Mouse (Mus musculus): ENCODE results near the gene Ostn.
"Not testable (repeated sequence)": the region's sequence is repeated elsewhere in the genome, so short reads cannot be mapped to it uniquely, and the experiment has no call there.

Ostn gene

GRCm38 (mm10) chr16:27307189-27307588 is at the start of gene Ostn:
Gene Ostn, plus strand, starts transcription at chr16:27307489.
- DNase-seq (ENCODE audit: low read depth, low spot score) = not testable (repeated sequence)

- DNase-seq (ENCODE audit: low read depth, low spot score) = no peak
Observed at GRCm38 (mm10) chr16:27268748-27269147, 38.5 kb upstream of the Ostn start.

GRCm38 (mm10) chr16:27287410-27287809 is 19.9 kb upstream of the Ostn start:
- DNase-seq (ENCODE audit: low read depth, low spot score) = no peak

DNA sequence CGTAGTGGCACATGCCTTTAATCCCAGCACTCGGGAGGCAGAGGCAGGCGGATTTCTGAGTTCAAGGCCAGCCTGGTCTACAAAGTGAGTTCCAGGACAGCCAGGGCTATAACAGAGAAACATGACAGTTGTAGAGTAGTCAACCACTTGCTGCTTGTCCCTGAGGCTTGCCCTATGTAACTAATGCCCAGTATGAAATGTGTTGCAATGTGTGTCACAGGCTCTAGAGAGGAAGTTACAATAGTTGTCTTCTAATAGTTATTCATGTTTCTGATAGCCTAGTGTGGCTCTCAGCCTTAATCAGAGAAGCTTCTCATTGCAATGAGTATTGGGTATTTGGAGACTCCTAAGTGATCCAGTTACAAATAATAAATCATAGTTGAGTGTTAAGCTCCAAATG is 10.8 kb upstream of the Ostn start:
- DNase-seq (ENCODE audit: low read depth, low spot score) = no peak

DNA sequence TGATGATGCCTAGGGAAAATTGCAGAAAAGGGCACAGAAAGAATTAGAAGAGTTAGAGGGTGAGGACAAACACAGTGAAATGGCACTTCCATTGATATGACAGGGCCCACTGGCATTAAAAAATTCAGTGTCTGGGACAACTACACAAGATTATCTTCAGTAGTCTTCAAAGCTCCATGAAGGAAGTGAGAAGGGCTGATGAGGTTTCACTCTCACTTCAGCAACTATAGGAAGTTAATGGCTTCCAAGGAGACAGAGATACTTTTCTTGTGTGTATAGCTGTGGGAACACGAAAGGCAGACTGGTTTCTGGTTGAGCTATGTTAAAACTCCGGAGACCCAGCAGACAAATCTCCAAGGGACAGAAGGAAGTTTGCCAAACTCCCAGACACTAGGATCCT is 10.4 kb upstream of the Ostn start:
- DNase-seq (ENCODE audit: low read depth, low spot score) = no peak

DNA sequence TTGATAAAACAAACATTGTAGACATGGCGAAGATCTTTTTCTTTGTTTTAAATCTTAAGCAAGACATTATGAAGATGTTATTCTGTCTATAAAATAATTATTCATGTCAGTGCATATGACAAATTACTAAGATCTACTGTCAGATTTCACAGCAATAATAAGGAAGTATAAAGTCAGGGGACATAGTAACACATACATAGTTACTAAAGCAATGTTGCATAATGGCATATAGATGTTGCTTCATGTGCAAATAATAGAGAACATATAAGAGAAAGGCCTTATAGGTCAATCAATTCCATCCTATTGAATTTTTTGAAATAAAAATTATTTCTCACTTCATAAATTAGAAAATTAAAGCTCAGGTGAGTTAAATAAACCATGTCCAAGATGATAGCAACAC is 11.8 kb downstream of the Ostn start:
- no peak for DNase-seq (ENCODE audit: low read depth, low spot score)

- no peak for DNase-seq (ENCODE audit: low read depth, low spot score)
Observed at GRCm38 (mm10) chr16:27322047-27322446, 14.8 kb downstream of the Ostn start.

DNA sequence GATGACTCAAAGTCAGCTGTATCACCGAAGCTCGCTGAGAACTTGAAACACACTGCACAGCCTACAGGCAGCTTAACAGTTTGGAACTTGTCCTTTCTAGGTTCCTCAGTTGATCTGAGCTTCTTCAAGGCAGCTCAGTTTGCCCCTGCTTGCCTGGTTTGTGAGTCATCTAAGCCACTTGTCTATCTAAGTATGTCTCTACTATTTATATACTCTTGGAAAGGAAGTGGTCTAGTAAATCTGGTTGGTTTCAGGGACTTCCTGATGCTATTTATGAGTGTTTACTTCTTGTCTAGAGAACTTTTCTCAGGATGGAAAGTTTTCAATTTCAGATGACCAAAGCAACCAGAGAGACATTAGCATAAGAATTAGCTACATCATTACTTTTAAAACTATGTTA is 19.2 kb downstream of the Ostn start:
- DNase-seq (ENCODE audit: low read depth, low spot score) = no peak

GRCm38 (mm10) chr16:27347521-27347920 is 40.2 kb downstream of the Ostn start:
- no peak for DNase-seq (ENCODE audit: low read depth, low spot score)

GRCm38 (mm10) chr16:27348359-27348758 is 41.1 kb downstream of the Ostn start:
- no peak for DNase-seq (ENCODE audit: low read depth, low spot score)

DNA sequence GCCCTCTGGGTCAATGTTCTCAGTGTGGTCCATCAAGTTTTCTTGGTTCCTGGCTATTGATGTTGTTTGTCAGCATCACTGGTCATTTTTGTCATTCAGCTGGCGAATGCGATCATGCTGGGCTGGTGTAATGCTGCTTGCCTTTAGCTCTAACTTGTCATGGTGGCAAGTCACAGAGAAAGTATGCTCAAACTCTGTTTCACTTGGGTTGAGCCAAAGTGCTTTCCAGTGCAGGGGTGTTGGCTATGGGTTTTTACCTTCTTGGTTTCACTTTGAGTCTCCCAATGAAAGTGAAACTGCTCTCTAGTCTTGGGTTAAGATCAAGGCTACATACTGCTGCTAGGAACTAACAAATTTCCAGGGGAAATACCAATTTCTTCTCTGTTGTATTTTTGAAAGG is 41.9 kb downstream of the Ostn start:
- no peak for DNase-seq (ENCODE audit: low read depth, low spot score)

DNA sequence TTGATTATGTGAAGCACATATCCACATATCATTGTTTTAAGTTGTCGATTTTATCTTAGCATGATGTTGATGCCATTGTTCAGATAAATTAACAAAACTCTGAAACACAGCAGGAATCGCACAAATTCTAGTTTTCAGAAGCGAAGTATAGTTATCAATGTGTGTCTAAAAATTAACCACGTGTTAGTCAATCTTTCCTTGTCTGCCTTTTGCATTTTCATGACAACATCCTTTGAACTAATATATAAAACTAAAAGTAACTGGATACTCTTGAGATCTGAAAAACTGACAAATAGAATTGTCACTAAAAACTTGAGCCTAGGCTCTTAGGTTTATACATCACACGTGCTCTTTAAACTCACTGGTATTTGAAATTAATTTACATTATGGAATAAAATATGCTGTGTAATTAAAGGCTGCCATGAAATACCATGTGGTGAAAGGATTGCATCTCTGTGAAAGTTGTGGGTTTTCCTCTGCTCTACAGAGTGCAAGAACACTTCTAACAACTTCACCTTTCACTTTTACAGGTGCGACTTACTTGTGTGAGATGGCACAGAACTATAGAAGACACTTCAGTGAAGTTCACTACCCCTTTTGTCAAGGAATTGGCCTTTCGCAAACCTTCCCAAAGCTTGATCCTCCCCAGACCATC is 42.7 kb downstream of the Ostn start:
- DNase-seq (ENCODE audit: low read depth, low spot score) = no peak

- DNase-seq (ENCODE audit: low read depth, low spot score) = no peak
Observed at GRCm38 (mm10) chr16:27354464-27354863, 47.2 kb downstream of the Ostn start.

DNA sequence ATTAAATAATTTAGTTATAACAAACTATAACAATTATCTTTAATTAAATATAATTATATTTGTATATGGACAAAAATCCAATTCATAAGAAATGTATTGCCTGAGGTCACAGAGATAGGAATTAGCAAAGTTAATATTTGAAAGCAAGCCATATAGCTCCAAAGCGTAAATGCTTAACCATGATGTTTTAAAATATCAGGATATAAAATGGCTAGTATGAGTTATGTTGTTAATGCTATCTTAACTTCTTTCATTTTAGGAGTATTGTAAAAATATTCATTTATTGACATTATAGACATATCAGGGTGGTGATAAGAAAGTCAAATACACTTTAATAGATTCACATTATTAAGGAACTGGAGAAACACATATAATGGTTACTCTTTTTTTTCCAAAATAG is 52.8 kb downstream of the Ostn start:
- DNase-seq (ENCODE audit: low read depth, low spot score) = no peak

GRCm38 (mm10) chr16:27370191-27370590 is 62.9 kb downstream of the Ostn start, which contains the start of gene Uts2b:
Gene Uts2b, minus strand, starts transcription at chr16:27370239.
- DNase-seq (ENCODE audit: low read depth, low spot score) = no peak

DNA sequence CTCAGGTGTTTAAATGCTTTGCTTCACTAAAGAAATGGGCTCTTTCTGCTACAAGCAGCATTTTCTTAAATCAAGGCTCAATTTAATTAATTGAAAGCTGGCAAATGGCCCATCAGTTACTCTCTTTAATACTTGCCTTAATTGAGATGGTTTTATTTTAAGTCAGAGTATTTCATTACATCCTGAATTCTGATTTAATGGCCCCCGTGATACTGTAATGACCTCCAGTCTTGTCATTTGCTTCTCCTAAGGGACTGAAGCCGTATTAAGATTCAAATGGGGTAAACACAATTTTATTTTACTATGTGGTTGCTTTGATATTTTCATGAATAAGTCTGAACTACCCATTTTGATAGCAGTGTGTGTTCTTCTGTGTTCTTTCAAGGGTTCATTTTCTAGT is 63.4 kb downstream of the Ostn start:
- DNase-seq (ENCODE audit: low read depth, low spot score) = no peak

DNA sequence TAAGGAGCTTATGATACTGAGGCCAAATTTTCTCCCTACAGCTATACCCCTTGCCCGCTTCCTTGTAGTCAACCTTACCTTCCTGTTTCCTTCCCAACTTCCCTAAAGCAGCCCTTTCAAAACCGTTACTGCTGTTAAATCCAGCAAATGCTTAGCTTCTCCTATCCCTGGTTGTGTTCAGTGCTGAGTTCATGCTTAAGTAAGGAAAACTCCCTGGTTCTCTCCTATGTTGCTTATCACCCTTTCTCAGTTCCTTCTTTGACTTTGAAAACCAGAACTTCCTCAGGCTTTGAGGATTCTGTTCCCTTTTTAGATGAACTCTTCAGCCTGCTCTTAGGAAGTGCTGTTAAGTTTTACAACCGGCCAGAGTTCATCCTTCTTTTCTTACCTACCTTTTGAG is 66.8 kb downstream of the Ostn start:
- no peak for DNase-seq (ENCODE audit: low read depth, low spot score)

DNA sequence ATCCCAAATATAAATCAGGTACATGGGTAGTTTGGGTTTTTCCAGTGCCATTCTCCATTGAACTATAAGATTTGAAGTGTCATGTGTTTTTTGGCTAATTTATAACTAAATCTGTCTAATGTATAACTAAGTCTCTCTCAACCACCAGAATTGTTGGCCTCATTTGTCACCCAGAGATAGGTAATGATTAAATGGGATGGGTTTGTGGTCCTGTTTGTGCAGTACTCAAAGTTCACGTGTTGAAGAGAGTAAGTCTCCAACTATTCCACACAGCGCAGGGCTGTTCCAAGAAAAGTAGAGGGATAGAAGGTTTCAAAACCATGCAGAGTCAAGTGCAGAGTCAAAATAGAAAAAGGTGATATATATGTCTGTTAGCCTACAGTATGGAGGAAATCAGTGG is 68.0 kb downstream of the Ostn start:
- DNase-seq (ENCODE audit: low read depth, low spot score) = no peak

DNA sequence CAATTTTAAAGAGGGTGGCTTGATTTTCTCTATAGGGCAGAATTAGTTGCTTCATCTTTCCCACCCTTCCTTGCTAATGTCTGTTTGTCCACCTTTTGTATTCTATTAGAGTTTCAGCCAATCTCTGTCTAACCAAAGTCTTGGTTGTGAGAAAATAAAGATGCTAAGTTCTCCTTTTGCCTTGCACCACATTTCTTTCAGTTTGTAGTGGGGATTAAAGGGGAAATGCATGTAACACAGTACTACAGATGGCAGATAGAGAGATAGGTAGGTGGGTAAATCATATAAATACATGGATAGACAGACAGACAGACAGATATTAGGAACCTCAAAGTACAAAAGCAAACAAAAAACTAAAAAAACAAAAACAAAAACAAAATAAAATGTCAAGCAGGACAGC is 69.3 kb downstream of the Ostn start:
- no peak for DNase-seq (ENCODE audit: low read depth, low spot score)

- no peak for DNase-seq (ENCODE audit: low read depth, low spot score)
Observed at GRCm38 (mm10) chr16:27382217-27382616, 74.9 kb downstream of the Ostn start.

GRCm38 (mm10) chr16:27384893-27385603 is 77.8 kb downstream of the Ostn start:
- DNase-seq (ENCODE audit: low read depth, low spot score) = no peak

- no peak for DNase-seq (ENCODE audit: low read depth, low spot score)
Observed at GRCm38 (mm10) chr16:27385649-27386048, 78.4 kb downstream of the Ostn start.

GRCm38 (mm10) chr16:27386850-27387407 is 79.6 kb downstream of the Ostn start:
- DNase-seq (ENCODE audit: low read depth, low spot score) = no peak
